ENCODE assay signal across 18 mouse cellular contexts in genomic region chr3:20225429-20225828, GRCm38 (mm10). TPM values are rescaled to one million over a fixed set of nuclear protein-coding genes. Genes with fewer than 3 reads are reported as not detected.
"Had no signal": no experiment of that assay in that cellular context is flagged by ENCODE, and none has a peak within 500 bp of the region (broad histone marks: within the 10 kb centered on the region; RNA-seq: fewer than 3 reads in every experiment).

No protein-coding gene starts in this region.

- H3K36me3 ChIP-seq: neural tube, embryonic 13.5 days; neural tube, embryonic 15.5 days; stomach, embryonic 15.5 days had no signal

- H3K4me3 ChIP-seq: neural tube, embryonic 13.5 days; neural tube, embryonic 15.5 days; stomach, embryonic 15.5 days had no signal

- H3K4me1 ChIP-seq: neural tube, embryonic 13.5 days; neural tube, embryonic 15.5 days; stomach, embryonic 15.5 days had no signal

- H3K4me2 ChIP-seq: neural tube, embryonic 13.5 days; neural tube, embryonic 15.5 days; stomach, embryonic 15.5 days had no signal

- H3K27ac ChIP-seq: neural tube, embryonic 13.5 days; neural tube, embryonic 15.5 days; stomach, embryonic 15.5 days; stomach, postnatal 0 days had no signal

- H3K9me3 ChIP-seq: neural tube, embryonic 13.5 days; neural tube, embryonic 15.5 days; stomach, embryonic 15.5 days had no signal

- H3K9ac ChIP-seq: neural tube, embryonic 13.5 days; neural tube, embryonic 15.5 days; stomach, embryonic 15.5 days had no signal

- H3K27me3 ChIP-seq: neural tube, embryonic 13.5 days; neural tube, embryonic 15.5 days; stomach, embryonic 15.5 days had no signal

- DNase-seq: retina, postnatal 1 day; right cerebral cortex, adult 18-20 months; right cerebral cortex, postnatal 14 days; right cerebral cortex, postnatal 25 days; right cerebral cortex, postnatal 4 days; spleen, adult 18-20 months; thymus, adult 18-20 months; thymus, adult 2 months; thymus, postnatal 14 days; thymus, postnatal 25 days; thymus, postnatal 36 days; thymus, postnatal 4 days had no signal

RNA-seq across cellular contexts. Expression of gene Cpa3, which starts 16.6 kb away (rescaled TPM):
- polyA plus RNA-seq: small intestine, adult 2 months had no signal

RNA-seq across cellular contexts. Expression of gene Cpb1, which starts 50.1 kb away (rescaled TPM):
- total RNA-seq: neutrophil, adult 5-6 weeks had no signal
- polyA plus RNA-seq: thymus, adult 2 months had no signal
